Mouse (Mus musculus) MEL (cell line): ENCODE data around the gene Tmcc3. TPM values are rescaled to one million over a fixed set of nuclear protein-coding genes. Genes with fewer than 3 reads are reported as not detected.

Source experiments
- DNase-seq: peaks from one replicate; pipeline ENCODE4 v3.0.0; 2011; ENCODE audit warnings: low read depth, low spot score
- H3K27ac ChIP-seq: 2 replicates; pipeline ENCODE4 v1.5.1; 2012; ENCODE audit warnings: low read depth, mild to moderate bottlenecking, control low read depth, low read length, moderate library complexity; ENCODE audit not compliant: control insufficient read depth
- H3K27me3 ChIP-seq, 2 experiments: fragments of 150-350 bp in 1 of 2; sonication (generic) in 1 of 2; 2 replicates each; pipeline ENCODE4 v1.6.1; 2012; ENCODE audit warnings: low read length in 2 of 2, mild to moderate bottlenecking in 2 of 2, improper control_type of control experiment in 1 of 2, moderate library complexity in 1 of 2; ENCODE audit not compliant: insufficient read depth in 2 of 2, control insufficient read depth in 1 of 2
- H3K36me3 ChIP-seq, 2 experiments: 2 replicates each; pipeline ENCODE4 v1.6.1; 2012 to 2014; ENCODE audit warnings: low read length in 2 of 2, improper control_type of control experiment in 1 of 2, inconsistent platforms in 1 of 2, mild to moderate bottlenecking in 1 of 2; ENCODE audit not compliant: insufficient read depth in 2 of 2, control insufficient read depth in 1 of 2
- H3K4me1 ChIP-seq, 2 experiments: fragments of 150-350 bp in 1 of 2; sonication (generic) in 1 of 2; 2 replicates each; pipeline ENCODE4 v1.6.1; 2012; ENCODE audit warnings: low read length in 2 of 2, improper control_type of control experiment in 1 of 2, mild to moderate bottlenecking in 1 of 2; ENCODE audit not compliant: insufficient read depth in 2 of 2, control insufficient read depth in 1 of 2
- H3K4me3 ChIP-seq, 2 experiments: fragments of 150-350 bp in 1 of 2; sonication (generic) in 1 of 2; 2 replicates each; pipeline ENCODE4 v1.5.1; 2012; ENCODE audit warnings: low read depth in 2 of 2, low read length in 2 of 2, mild to moderate bottlenecking in 2 of 2, moderate library complexity in 2 of 2, control low read depth in 1 of 2, improper control_type of control experiment in 1 of 2; ENCODE audit not compliant: control insufficient read depth in 1 of 2, insufficient read depth in 1 of 2
- H3K79me2 ChIP-seq: 2 replicates; pipeline ENCODE4 v1.6.1; 2012; ENCODE audit warnings: mild to moderate bottlenecking, low read length, moderate library complexity; ENCODE audit not compliant: control insufficient read depth, poor library complexity, insufficient read depth
- H3K9ac ChIP-seq: 2 replicates; pipeline ENCODE4 v1.6.1; 2012; ENCODE audit warnings: low read depth, mild to moderate bottlenecking, control low read depth, low read length, moderate library complexity; ENCODE audit not compliant: control insufficient read depth, poor library complexity, severe bottlenecking
- H3K9me3 ChIP-seq: fragments of 150-350 bp; sonication (generic); replicated peaks from 2 replicates; pipeline ENCODE4 v1.6.1; 2012; ENCODE audit warnings: mild to moderate bottlenecking, low read length, improper control_type of control experiment, moderate library complexity; ENCODE audit not compliant: insufficient read depth
- CHD1 ChIP-seq: IDR thresholded peaks from 2 replicates; pipeline ENCODE4 v1.6.1; 2012; ENCODE audit warnings: low read depth, mild to moderate bottlenecking, inconsistent platforms, low read length, improper control_type of control experiment
- CHD2 ChIP-seq: IDR thresholded peaks from 2 replicates; pipeline ENCODE4 v1.6.1; 2011; ENCODE audit warnings: low read length, improper control_type of control experiment
- CTCF ChIP-seq, 3 experiments: IDR thresholded peaks in 2 of 3; conservative IDR thresholded peaks in 1 of 3; 2 replicates each; pipeline ENCODE4 v1.5.1; 2011 to 2012; ENCODE audit warnings: low read length in 3 of 3, low read depth in 2 of 3, mild to moderate bottlenecking in 2 of 3, improper control_type of control experiment in 1 of 3, inconsistent platforms in 1 of 3, mixed read lengths in 1 of 3, moderate library complexity in 1 of 3; ENCODE audit not compliant: control insufficient read depth in 1 of 3, insufficient read depth in 1 of 3, poor library complexity in 1 of 3, severe bottlenecking in 1 of 3
- EP300 ChIP-seq, 2 experiments: IDR thresholded peaks; 2 replicates each; pipeline ENCODE4 v1.6.1; 2011; ENCODE audit warnings: improper control_type of control experiment in 2 of 2, low read length in 2 of 2, low read depth in 1 of 2, mild to moderate bottlenecking in 1 of 2
- GABPA ChIP-seq: IDR thresholded peaks from 2 replicates; pipeline ENCODE4 v1.6.1; 2012; ENCODE audit warnings: low read depth, mild to moderate bottlenecking, inconsistent platforms, low read length, improper control_type of control experiment, moderate library complexity
- GATA1 ChIP-seq: IDR thresholded peaks from 2 replicates; pipeline ENCODE4 v1.6.1; 2011; ENCODE audit warnings: low read depth, low read length, improper control_type of control experiment
- HCFC1 ChIP-seq: IDR thresholded peaks from 2 replicates; pipeline ENCODE4 v1.6.1; 2012; ENCODE audit warnings: low read depth, mild to moderate bottlenecking, inconsistent platforms, low read length, improper control_type of control experiment, moderate library complexity
- JUND ChIP-seq: IDR thresholded peaks from 2 replicates; pipeline ENCODE4 v1.6.1; 2011; ENCODE audit warnings: low read depth, mild to moderate bottlenecking, improper control_type of control experiment, low read length
- MYB ChIP-seq: IDR thresholded peaks from 2 replicates; pipeline ENCODE4 v1.6.1; 2011; ENCODE audit warnings: mild to moderate bottlenecking, low read depth, low read length, improper control_type of control experiment
- MYC ChIP-seq: IDR thresholded peaks from 2 replicates; pipeline ENCODE4 v1.6.1; 2011; ENCODE audit warnings: low read depth, mild to moderate bottlenecking, low read length, improper control_type of control experiment, moderate library complexity
- POLR2AphosphoS5 ChIP-seq: IDR thresholded peaks from 2 replicates; pipeline ENCODE4 v1.6.1; 2012; ENCODE audit warnings: low read depth, borderline replicate concordance, mild to moderate bottlenecking, inconsistent platforms, low read length, moderate library complexity, mixed read lengths
- RCOR1 ChIP-seq: IDR thresholded peaks from 2 replicates; pipeline ENCODE4 v1.6.1; 2012; ENCODE audit warnings: low read depth, mild to moderate bottlenecking, inconsistent platforms, low read length, improper control_type of control experiment
- SMC3 ChIP-seq: IDR thresholded peaks from 2 replicates; pipeline ENCODE4 v1.6.1; 2011; ENCODE audit warnings: low read depth, low read length, improper control_type of control experiment
- TAL1 ChIP-seq: IDR thresholded peaks from 2 replicates; pipeline ENCODE4 v1.6.1; 2012; ENCODE audit warnings: mild to moderate bottlenecking, inconsistent platforms, low read length, moderate library complexity, mixed read lengths
- TBP ChIP-seq: IDR thresholded peaks from 2 replicates; pipeline ENCODE4 v1.8.0; 2011; ENCODE audit warnings: low read depth, low read length, improper control_type of control experiment
- UBTF ChIP-seq: IDR thresholded peaks from 2 replicates; pipeline ENCODE4 v1.6.1; 2012; ENCODE audit warnings: low read depth, mild to moderate bottlenecking, inconsistent platforms, low read length, improper control_type of control experiment, moderate library complexity, borderline replicate concordance; ENCODE audit not compliant: insufficient read depth
- ZKSCAN1 ChIP-seq: IDR thresholded peaks from 2 replicates; pipeline ENCODE4 v1.6.1; 2012; ENCODE audit warnings: low read depth, mild to moderate bottlenecking, inconsistent platforms, low read length, improper control_type of control experiment, moderate library complexity
- polyA plus RNA-seq, 2 experiments: library from polyadenylated mRNA; stranded (reverse) in 1 of 2; unstranded in 1 of 2; fragments of >175 nt in 1 of 2; fragments of >200 nt in 1 of 2; gene quantifications; 2 replicates each; pipeline versions ENCODE4 v1.2.1 to v1.2.4; 2012; ENCODE audit warnings: low replicate concordance in 2 of 2, low read depth in 1 of 2; ENCODE audit not compliant: insufficient read length in 2 of 2, insufficient read depth in 1 of 2, missing spikeins in 1 of 2
- total RNA-seq: library from RNA; depleted of rRNA; stranded (reverse); fragments of 300-350 nt; gene quantifications from 2 replicates; pipeline ENCODE4 v1.2.3, GENCODE M21; 2012

The Tmcc3 gene
- total and polyA plus RNA-seq, 3 experiments, result 1.3 to 2.6 TPM; not detected in 1

DNA sequence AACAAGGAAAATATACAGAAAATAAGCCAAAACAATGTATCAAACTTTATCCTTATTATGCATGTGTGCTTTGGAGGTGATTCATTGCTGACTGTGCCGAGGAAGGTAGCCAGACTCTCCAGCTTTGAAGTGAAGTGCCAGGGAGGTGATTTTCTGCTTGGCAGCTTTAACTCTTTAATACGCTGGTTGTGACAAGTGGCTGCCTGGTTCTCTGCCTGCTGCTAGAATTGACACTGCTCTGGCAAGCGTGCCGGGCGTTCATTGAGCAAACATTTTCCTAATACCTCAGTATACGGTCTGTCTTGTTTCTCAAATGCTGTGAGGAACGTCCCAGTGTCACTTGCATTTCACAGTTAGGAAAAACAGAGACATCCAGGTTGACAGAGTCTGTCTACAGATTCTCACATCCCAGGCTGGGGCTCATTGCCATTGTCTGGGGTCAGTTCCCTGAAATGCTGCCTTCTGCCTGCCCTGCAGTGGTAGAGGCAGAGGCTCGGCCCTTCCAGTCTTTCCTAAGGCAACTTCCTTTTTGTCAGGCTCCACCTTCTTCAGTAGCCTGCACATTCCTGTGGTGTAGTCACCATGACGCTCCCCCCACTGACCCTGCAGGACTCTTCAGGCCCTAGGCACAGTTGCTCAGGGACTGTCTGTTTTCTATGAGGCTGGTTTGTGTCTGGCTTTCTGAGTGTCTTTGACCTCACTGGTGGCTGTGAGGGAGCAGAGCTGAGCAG is 69.1 kb downstream of the Tmcc3 start:
- no peak for DNase-seq
- no peak overlapping the region for H3K9ac ChIP-seq
- no peak overlapping the region for H3K27ac ChIP-seq
- no peak overlapping the region for H3K4me3 ChIP-seq
- no peak for TF ChIP-seq GABPA
- TF ChIP-seq CHD1, result no peak
- TF ChIP-seq, all 39 proteins: peak for 0
- H3K36me3 ChIP-seq, result no peaks in the 10 kb centered on the region
- no peaks in the 10 kb centered on the region for H3K79me2 ChIP-seq
- no peaks in the 10 kb centered on the region for H3K4me1 ChIP-seq
- no peaks in the 10 kb centered on the region for H3K9me3 ChIP-seq
- H3K27me3 ChIP-seq, result no peaks in the 10 kb centered on the region

DNA sequence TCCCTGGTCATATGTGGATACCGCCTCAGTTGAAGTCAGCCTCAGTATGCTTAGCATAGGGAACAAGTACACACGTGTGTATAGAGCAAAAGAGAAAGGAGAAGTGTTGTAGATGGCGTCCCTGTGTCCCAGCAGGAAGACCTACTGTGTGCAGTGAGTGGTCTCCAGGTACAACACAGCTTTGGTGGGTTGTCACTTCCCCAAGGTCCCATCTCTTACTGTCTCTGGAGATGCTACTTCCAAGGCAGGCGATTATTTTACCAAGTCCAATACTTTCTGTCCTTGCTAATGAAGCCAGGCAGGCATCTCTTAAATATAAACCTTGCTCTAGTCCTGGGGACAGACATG is 69.6 kb downstream of the Tmcc3 start:
- no peak overlapping the region for H3K9ac ChIP-seq
- no peaks in the 10 kb centered on the region for H3K4me1 ChIP-seq
- H3K27ac ChIP-seq, result no peak overlapping the region
- no peak for DNase-seq
- H3K36me3 ChIP-seq, result no peaks in the 10 kb centered on the region
- no peaks in the 10 kb centered on the region for H3K79me2 ChIP-seq
- no peaks in the 10 kb centered on the region for H3K27me3 ChIP-seq
- TF ChIP-seq HCFC1 (no peak), ZKSCAN1 (peak; percentile 58; the same call in 1 of the 2 replicates)
- H3K4me3 ChIP-seq, result no peak overlapping the region
- H3K9me3 ChIP-seq, result no peaks in the 10 kb centered on the region

DNA sequence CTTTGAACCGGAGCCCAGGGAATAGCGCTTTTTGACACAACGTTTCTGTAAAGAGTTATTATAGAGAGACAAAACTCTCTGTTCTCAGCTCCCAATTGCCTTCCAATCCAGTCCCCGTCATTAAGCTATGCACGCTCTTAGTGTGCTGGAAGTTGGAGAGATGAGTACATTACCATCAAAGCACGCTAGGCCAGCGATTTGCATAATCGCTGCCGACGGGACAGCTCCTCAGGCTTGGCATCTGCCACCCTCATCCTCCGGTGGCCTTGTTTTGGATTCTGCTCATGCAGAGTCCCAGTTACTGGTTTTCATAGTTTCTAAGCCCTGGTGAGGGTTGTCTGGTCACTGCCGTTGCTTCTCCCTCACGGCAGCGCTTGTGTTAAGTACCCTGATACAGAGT is 70.9 kb downstream of the Tmcc3 start:
- Histone ChIP-seq H3K4me3 (no peak overlapping the region), H3K4me1 (no peaks in the 10 kb centered on the region), H3K27ac (no peak overlapping the region), H3K79me2 (no peaks in the 10 kb centered on the region), H3K9me3 (no peaks in the 10 kb centered on the region), H3K36me3 (no peaks in the 10 kb centered on the region), H3K9ac (no peak overlapping the region), H3K27me3 (no peaks in the 10 kb centered on the region)
- DNase-seq, result no peak
- TF ChIP-seq MYC (no peak), GATA1 (no peak), UBTF (no peak), RCOR1 (no peak)

DNA sequence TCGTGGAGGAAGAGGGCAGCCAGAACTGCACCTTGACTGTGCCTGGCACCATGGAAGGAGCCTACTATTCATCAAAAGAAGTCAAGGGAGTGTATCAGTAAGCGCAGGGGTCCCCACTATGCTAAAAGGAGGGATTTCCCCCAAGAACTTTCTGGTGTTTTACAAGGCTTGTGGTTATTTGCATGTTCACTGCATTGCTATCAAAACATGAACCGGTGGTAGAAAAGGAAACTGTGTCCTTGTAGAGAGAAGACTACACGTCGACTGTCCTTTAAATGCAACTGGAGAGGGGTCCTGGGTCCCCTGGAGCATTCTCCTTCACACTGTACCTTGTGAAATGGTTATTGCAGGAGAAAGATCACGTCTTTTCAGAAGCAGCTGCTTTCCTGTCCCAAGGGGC is 71.8 kb downstream of the Tmcc3 start:
- Histone ChIP-seq H3K27me3 (no peaks in the 10 kb centered on the region), H3K9ac (no peak overlapping the region), H3K4me1 (no peaks in the 10 kb centered on the region), H3K4me3 (no peak overlapping the region), H3K9me3 (no peaks in the 10 kb centered on the region)
- TF ChIP-seq JUND (no peak), ZKSCAN1 (no peak), TAL1 (no peak), MYB (no peak), SMC3 (no peak), CTCF (IDR thresholded peaks at IDR 0.05 in 2 of 3, conservative IDR thresholded peaks at IDR 0.05 in 1 of 3; ENCODE audit: control insufficient read depth in 1 of 3, insufficient read depth in 1 of 3, low read depth in 2 of 3, low read length in 3 of 3, poor library complexity in 1 of 3, severe bottlenecking in 1 of 3) (no peak), RCOR1 (no peak), HCFC1 (no peak), CHD2 (no peak), GATA1 (no peak), EP300 (IDR thresholded peaks at IDR 0.05; ENCODE audit: low read depth in 1 of 2, low read length in 2 of 2) (no peak), POLR2AphosphoS5 (no peak), MYC (no peak), TBP (no peak)
- TF ChIP-seq, all 39 proteins: peak for 0
- Histone ChIP-seq H3K27ac (no peak overlapping the region), H3K79me2 (no peaks in the 10 kb centered on the region), H3K36me3 (no peaks in the 10 kb centered on the region)
- no peak for DNase-seq
